Mouse (Mus musculus) lung, embryonic 14.5 days (tissue): Measurements from ENCODE around the gene Fam198a. TPM values are rescaled to one million over a fixed set of nuclear protein-coding genes. Genes with fewer than 3 reads are reported as not detected.

Experiments
- ATAC-seq: fragments of 200-750 bp; cut with Nextera tagmentation; 2 replicates; pipeline ENCODE4 v1.8.0; 2017; ENCODE audit warnings: mild to moderate bottlenecking, moderate TSS enrichment, moderate library complexity; ENCODE audit not compliant: insufficient read depth
- DNase-seq: peaks from one replicate; pipeline ENCODE4 v3.0.0-alpha.2; 2015
- H3K27ac ChIP-seq: fragments of 300-500 bp; sonication (generic); 2 replicates; pipeline ENCODE4 v1.5.1; 2014; ENCODE audit warnings: low read depth, mild to moderate bottlenecking, moderate library complexity
- H3K27me3 ChIP-seq: fragments of 300-500 bp; sonication (generic); 2 replicates; pipeline ENCODE4 v1.6.1; 2014; ENCODE audit warnings: low read length, control low read depth; ENCODE audit not compliant: insufficient read depth
- H3K36me3 ChIP-seq: fragments of 300-500 bp; sonication (generic); 2 replicates; pipeline ENCODE4 v1.6.1; 2014; ENCODE audit warnings: control low read depth; ENCODE audit not compliant: insufficient read depth
- H3K4me1 ChIP-seq: fragments of 300-500 bp; sonication (generic); 2 replicates; pipeline ENCODE4 v1.6.1; 2014; ENCODE audit warnings: antibody characterized with exemption, control low read depth; ENCODE audit not compliant: insufficient read depth
- H3K4me2 ChIP-seq: fragments of 300-500 bp; sonication (generic); 2 replicates; pipeline ENCODE4 v1.6.1; 2014; ENCODE audit warnings: mild to moderate bottlenecking
- H3K4me3 ChIP-seq: fragments of 300-500 bp; sonication (generic); 2 replicates; pipeline ENCODE4 v1.5.1; 2014; ENCODE audit warnings: low read depth, low read length
- H3K9ac ChIP-seq: fragments of 300-500 bp; sonication (generic); 2 replicates; pipeline ENCODE4 v1.6.1; 2014
- H3K9me3 ChIP-seq: fragments of 300-500 bp; sonication (generic); 2 replicates; pipeline ENCODE4 v1.6.1; 2016; ENCODE audit warnings: low read depth, low read length, control low read depth
- CTCF ChIP-seq: IDR thresholded peaks from 2 replicates; pipeline ENCODE4 v1.5.1; 2016; ENCODE audit warnings: antibody characterized with exemption, low read depth
- WGBS: fragments of 180-500 bp; shearing (Covaris S2); extraction: QIAGEN DNeasy Blood & Tissue Kit; methylation state at CpG from one replicate; pipeline ENCODE4 v1.1.7; 2014; 5-methylcytosine and 5-hydroxymethylcytosine counted together
- polyA plus RNA-seq: library from polyadenylated mRNA; unstranded; fragments of >200 nt; fragmentation: Nextera tagmentation; extraction: Ambion mirVana; gene quantifications from 2 replicates; pipeline ENCODE4 v1.2.1, GENCODE M21; 2014

The Fam198a gene
- polyA plus RNA-seq, 1 experiment from 2014 or later, result 2.2 TPM

- no peaks in the 10 kb centered on the region for H3K27me3 ChIP-seq
- no peaks in the 10 kb centered on the region for H3K36me3 ChIP-seq
- WGBS, result 11% methylated on average over 10 of the region's 10 CpGs
- H3K4me3 ChIP-seq, result peak overlapping the region; percentile 74
- no peaks in the 10 kb centered on the region for H3K4me1 ChIP-seq
- DNase-seq (no peak), ATAC-seq (no peak; the same call in 1 of the 2 replicates)
- peak overlapping the region; percentile 87 for H3K4me2 ChIP-seq
- no peaks in the 10 kb centered on the region for H3K9me3 ChIP-seq
- H3K27ac ChIP-seq, result no peak overlapping the region
- no peak for TF ChIP-seq CTCF
- H3K9ac ChIP-seq, result peak overlapping the region; percentile 73; the same call in 1 of the 2 replicates
Measured at GRCm38 (mm10) chr9:121995077-121995476, 44.3 kb downstream of the Fam198a start.

GRCm38 (mm10) chr9:121995508-121996131, 44.8 kb downstream of the Fam198a start:
- no peak overlapping the region for H3K27ac ChIP-seq
- no peaks in the 10 kb centered on the region for H3K27me3 ChIP-seq
- peak overlapping the region; percentile 87 for H3K4me2 ChIP-seq
- H3K9ac ChIP-seq, result peak overlapping the region; percentile 73
- no peaks in the 10 kb centered on the region for H3K4me1 ChIP-seq
- no peaks in the 10 kb centered on the region for H3K36me3 ChIP-seq
- peak overlapping the region; percentile 74 for H3K4me3 ChIP-seq
- TF ChIP-seq CTCF, result no peak
- peak; percentile 84 for ATAC-seq
- WGBS, result under 1% methylated on average over 53 of the region's 53 CpGs
- peak; percentile 89 for DNase-seq
- H3K9me3 ChIP-seq, result no peaks in the 10 kb centered on the region

- TF ChIP-seq CTCF, result no peak
- Histone ChIP-seq H3K9me3 (no peaks in the 10 kb centered on the region), H3K36me3 (no peaks in the 10 kb centered on the region), H3K4me1 (no peaks in the 10 kb centered on the region), H3K9ac (no peak within 1 kb of the TSS), H3K27me3 (no peaks in the 10 kb centered on the region), H3K4me2 (peak within 1 kb of the TSS; percentile 87), H3K27ac (no peak within 1 kb of the TSS), H3K4me3 (peak within 1 kb of the TSS; percentile 74)
- no peak for ATAC-seq
- DNase-seq, result no peak
Measured at GRCm38 (mm10) chr9:121997010-121997409, 46.2 kb downstream of the Fam198a start, which contains the start of gene Pomgnt2. TSS of gene Pomgnt2 (minus strand) at chr9:121997110.

- no peaks in the 10 kb centered on the region for H3K36me3 ChIP-seq
- H3K9me3 ChIP-seq, result no peaks in the 10 kb centered on the region
- no peak for TF ChIP-seq CTCF
- no peak overlapping the region for H3K27ac ChIP-seq
- H3K9ac ChIP-seq, result no peak overlapping the region
- no peaks in the 10 kb centered on the region for H3K27me3 ChIP-seq
- H3K4me2 ChIP-seq, result no peak overlapping the region
- H3K4me3 ChIP-seq, result no peak overlapping the region
- H3K4me1 ChIP-seq, result no peaks in the 10 kb centered on the region
- 76% methylated on average over 4 of the region's 4 CpGs for WGBS
- DNase-seq (no peak), ATAC-seq (no peak)
Measured at GRCm38 (mm10) chr9:121997978-121998377, 47.2 kb downstream of the Fam198a start.

- no peaks in the 10 kb centered on the region for H3K9me3 ChIP-seq
- no peaks in the 10 kb centered on the region for H3K27me3 ChIP-seq
- WGBS, result 92% methylated on average over 2 of the region's 2 CpGs
- H3K4me2 ChIP-seq, result no peak overlapping the region
- no peaks in the 10 kb centered on the region for H3K4me1 ChIP-seq
- no peak overlapping the region for H3K27ac ChIP-seq
- no peak for ATAC-seq
- H3K9ac ChIP-seq, result no peak overlapping the region
- no peak for DNase-seq
- TF ChIP-seq CTCF, result no peak
- no peaks in the 10 kb centered on the region for H3K36me3 ChIP-seq
- H3K4me3 ChIP-seq, result no peak overlapping the region
Measured at GRCm38 (mm10) chr9:122006175-122006574, 55.4 kb downstream of the Fam198a start.

DNA sequence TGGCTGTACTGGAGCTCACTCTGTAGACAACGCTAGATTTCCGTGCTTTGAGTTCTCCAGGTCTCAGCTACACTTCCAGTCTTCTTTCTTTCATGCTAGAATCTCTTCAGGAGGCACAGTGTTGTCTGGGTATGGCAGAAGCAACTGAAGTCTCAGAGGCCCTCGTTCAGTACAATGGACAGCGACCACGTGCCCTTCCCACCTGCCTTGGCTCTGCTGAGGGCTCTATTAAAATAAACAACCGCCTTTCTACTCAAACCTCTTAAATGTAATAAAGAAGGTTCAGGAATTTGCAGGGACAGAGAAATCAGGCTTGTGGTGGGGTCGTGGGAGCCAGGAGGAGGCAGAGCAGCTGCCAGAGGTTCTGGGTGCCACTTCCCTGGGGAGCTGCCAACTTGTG, 55.8 kb downstream of the Fam198a start:
- no peaks in the 10 kb centered on the region for H3K4me1 ChIP-seq
- WGBS, result 5% methylated on average over 7 of the region's 7 CpGs

DNA sequence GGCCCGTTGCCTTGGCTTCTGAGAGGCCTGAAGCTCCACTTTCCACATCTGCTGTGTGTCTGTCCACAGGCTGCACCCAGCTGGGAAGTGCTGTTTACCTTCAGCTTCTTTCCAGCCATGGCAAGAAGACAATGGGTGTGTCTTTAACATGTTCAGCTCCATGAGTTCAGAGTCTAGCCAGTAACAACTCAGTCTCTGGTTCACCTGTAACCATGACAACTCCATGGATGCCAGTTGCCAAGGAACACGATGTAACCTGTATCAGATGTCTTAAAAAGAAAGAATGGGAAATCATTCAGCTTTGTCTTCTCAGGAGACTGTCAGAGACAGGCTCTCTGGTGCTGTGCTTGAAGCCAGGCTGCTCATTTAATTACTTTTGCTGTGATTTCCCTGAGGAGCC, 58.1 kb downstream of the Fam198a start:
- Histone ChIP-seq H3K4me3 (no peak overlapping the region), H3K36me3 (no peaks in the 10 kb centered on the region), H3K4me1 (no peaks in the 10 kb centered on the region), H3K4me2 (no peak overlapping the region), H3K27ac (no peak overlapping the region), H3K9me3 (no peaks in the 10 kb centered on the region), H3K27me3 (no peaks in the 10 kb centered on the region), H3K9ac (no peak overlapping the region)
- 38% methylated on average over 2 of the region's 2 CpGs for WGBS
- TF ChIP-seq CTCF, result no peak
- no peak for DNase-seq
- no peak for ATAC-seq

More for the DNA sequence above, 55.8 kb downstream of the Fam198a start:
- H3K27ac ChIP-seq, result no peak overlapping the region
- no peaks in the 10 kb centered on the region for H3K9me3 ChIP-seq
- no peak for TF ChIP-seq CTCF
- H3K9ac ChIP-seq, result no peak overlapping the region
- no peaks in the 10 kb centered on the region for H3K36me3 ChIP-seq
- no peak overlapping the region for H3K4me3 ChIP-seq
- no peaks in the 10 kb centered on the region for H3K27me3 ChIP-seq
- ATAC-seq, result no peak
- DNase-seq, result peak; percentile 85
- no peak overlapping the region for H3K4me2 ChIP-seq
